Mouse (Mus musculus) myocyte (in vitro differentiated cells): ENCODE data around the gene Dis3l2.

ENCODE experiments used
- E2F4 ChIP-seq: IDR thresholded peaks from one replicate; pipeline ENCODE4 v1.6.1; 2011; ENCODE audit warnings: mild to moderate bottlenecking, control low read depth, moderate library complexity; ENCODE audit not compliant: insufficient read depth
- MYOG ChIP-seq, 3 experiments: IDR thresholded peaks; one replicate each; pipeline ENCODE4 v1.6.1; 2011; ENCODE audit warnings: control low read depth in 2 of 3, low read depth in 2 of 3, mild to moderate bottlenecking in 2 of 3; ENCODE audit not compliant: insufficient read length in 2 of 3, control insufficient read depth in 1 of 3, insufficient read depth in 1 of 3
- POLR2A ChIP-seq: IDR thresholded peaks from one replicate; pipeline ENCODE4 v1.6.1; 2011; ENCODE audit warnings: low read depth, mild to moderate bottlenecking, control low read depth, moderate library complexity; ENCODE audit not compliant: insufficient read length
- POLR2AphosphoS2 ChIP-seq: IDR thresholded peaks from one replicate; pipeline ENCODE4 v1.6.1; 2011; ENCODE audit warnings: low read depth, control low read depth; ENCODE audit not compliant: insufficient read length
- SRF ChIP-seq: IDR thresholded peaks from one replicate; pipeline ENCODE4 v1.6.1; 2011; ENCODE audit warnings: low read depth; ENCODE audit not compliant: control insufficient read depth, insufficient read length
- TCF12 ChIP-seq: IDR thresholded peaks from one replicate; pipeline ENCODE4 v1.6.1; 2011; ENCODE audit warnings: mild to moderate bottlenecking, control low read depth; ENCODE audit not compliant: poor library complexity, insufficient read depth, severe bottlenecking
- USF1 ChIP-seq: IDR thresholded peaks from one replicate; pipeline ENCODE4 v1.6.1; 2011; ENCODE audit warnings: low read depth, mild to moderate bottlenecking, control low read depth, moderate library complexity

DNA sequence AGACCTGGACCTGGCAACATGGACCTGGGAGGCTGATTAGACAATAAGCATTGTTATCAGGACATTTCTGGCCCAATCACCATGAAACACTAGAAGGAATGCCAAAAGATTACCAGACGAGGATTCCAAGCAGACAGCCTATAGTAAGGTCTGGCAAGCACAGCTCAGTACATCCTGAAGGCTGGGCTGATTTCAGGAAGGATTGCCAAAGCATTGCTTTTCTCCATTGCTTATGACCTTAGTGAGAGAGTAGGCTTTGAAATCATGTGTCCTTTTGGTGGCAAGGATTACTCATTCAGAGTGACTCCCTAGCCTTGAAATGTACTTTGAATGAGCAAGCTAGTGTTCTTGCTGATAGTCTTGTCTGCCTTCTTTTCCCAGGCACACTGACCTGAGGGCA, 118.7 kb downstream of the Dis3l2 start:
- TF ChIP-seq E2F4 (no peak), POLR2A (no peak), TCF12 (no peak), POLR2AphosphoS2 (no peak), MYOG (IDR thresholded peaks at IDR 0.05; ENCODE audit: control insufficient read depth in 1 of 3, insufficient read depth in 1 of 3, insufficient read length in 2 of 3, low read depth in 2 of 3) (no peak), USF1 (no peak), SRF (no peak)
